Mouse (Mus musculus) liver, embryonic 16.5 days (tissue): ENCODE results near the gene Phf21a. TPM values are rescaled to one million over a fixed set of nuclear protein-coding genes. Genes with fewer than 3 reads are reported as not detected.

Experiments
- ATAC-seq: fragments of 200-750 bp; cut with Nextera tagmentation; 2 replicates; pipeline ENCODE4 v1.8.0; 2017; ENCODE audit warnings: low read depth, mild to moderate bottlenecking, moderate number of reproducible peaks, moderate library complexity
- H3K27ac ChIP-seq: fragments of 300-500 bp; sonication (generic); 2 replicates; pipeline ENCODE4 v1.5.1; 2014; ENCODE audit warnings: mild to moderate bottlenecking, low read length
- H3K27me3 ChIP-seq: fragments of 300-500 bp; sonication (generic); 2 replicates; pipeline ENCODE4 v1.6.1; 2014; ENCODE audit warnings: low read depth, low read length, mixed read lengths; ENCODE audit not compliant: control insufficient read depth, insufficient read depth
- H3K36me3 ChIP-seq: fragments of 300-500 bp; sonication (generic); 2 replicates; pipeline ENCODE4 v1.6.1; 2014; ENCODE audit warnings: mild to moderate bottlenecking; ENCODE audit not compliant: control insufficient read depth, insufficient read depth
- H3K4me1 ChIP-seq: fragments of 300-500 bp; sonication (generic); 2 replicates; pipeline ENCODE4 v1.6.1; 2014; ENCODE audit warnings: low read depth, low read length, mixed read lengths; ENCODE audit not compliant: control insufficient read depth
- H3K4me2 ChIP-seq: fragments of 300-500 bp; sonication (generic); 2 replicates; pipeline ENCODE4 v1.6.1; 2014; ENCODE audit warnings: low read depth, low read length, mixed read lengths
- H3K4me3 ChIP-seq: fragments of 300-500 bp; sonication (generic); 2 replicates; pipeline ENCODE4 v1.5.1; 2014; ENCODE audit warnings: low read depth, mild to moderate bottlenecking, low read length
- H3K9ac ChIP-seq: fragments of 300-500 bp; sonication (generic); 2 replicates; pipeline ENCODE4 v1.6.1; 2014; ENCODE audit warnings: low read depth, low read length
- H3K9me3 ChIP-seq: fragments of 300-500 bp; sonication (generic); replicated peaks from 2 replicates; pipeline ENCODE4 v1.6.1; 2016; ENCODE audit warnings: low read length; ENCODE audit not compliant: control insufficient read depth
- WGBS: fragments of 180-500 bp; shearing (Covaris S2); extraction: QIAGEN DNeasy Blood & Tissue Kit; methylation state at CpG from one replicate; pipeline ENCODE4 v1.1.7; 2014; ENCODE audit not compliant: insufficient replicate concordance; 5-methylcytosine and 5-hydroxymethylcytosine counted together
- polyA plus RNA-seq: library from polyadenylated mRNA; unstranded; fragments of >200 nt; fragmentation: Nextera tagmentation; extraction: Ambion mirVana; gene quantifications from 2 replicates; pipeline ENCODE4 v1.2.1, GENCODE M21; 2015

The Phf21a gene
- polyA plus RNA-seq, 1 experiment from 2014 or later, result 2.8 TPM

- no peak for ATAC-seq
- H3K9ac ChIP-seq, result no peak overlapping the region
- H3K4me1 ChIP-seq, result peaks cover 2% of the 10 kb centered on the region
- WGBS, result 29% methylated on average over 20 of the region's 20 CpGs
- H3K9me3 ChIP-seq, result no peaks in the 10 kb centered on the region
- peaks cover 30% of the 10 kb centered on the region for H3K27me3 ChIP-seq
- no peaks in the 10 kb centered on the region for H3K36me3 ChIP-seq
- no peak overlapping the region for H3K27ac ChIP-seq
- H3K4me2 ChIP-seq, result no peak overlapping the region
- no peak overlapping the region for H3K4me3 ChIP-seq
Measured at GRCm38 (mm10) chr2:92367383-92368029, 274.6 kb downstream of the Phf21a start.

- H3K27me3 ChIP-seq, result peaks cover 33% of the 10 kb centered on the region
- H3K4me1 ChIP-seq, result peaks cover 11% of the 10 kb centered on the region
- no peak for ATAC-seq
- 15% methylated on average over 19 of the region's 19 CpGs for WGBS
- H3K9ac ChIP-seq, result peak overlapping the region; percentile 58; the same call in 1 of the 2 replicates
- H3K4me2 ChIP-seq, result peak overlapping the region; percentile 57
- no peaks in the 10 kb centered on the region for H3K9me3 ChIP-seq
- no peaks in the 10 kb centered on the region for H3K36me3 ChIP-seq
- H3K4me3 ChIP-seq, result peak overlapping the region; percentile 58
- H3K27ac ChIP-seq, result no peak overlapping the region
Measured at GRCm38 (mm10) chr2:92370375-92370774, 277.5 kb downstream of the Phf21a start.

DNA sequence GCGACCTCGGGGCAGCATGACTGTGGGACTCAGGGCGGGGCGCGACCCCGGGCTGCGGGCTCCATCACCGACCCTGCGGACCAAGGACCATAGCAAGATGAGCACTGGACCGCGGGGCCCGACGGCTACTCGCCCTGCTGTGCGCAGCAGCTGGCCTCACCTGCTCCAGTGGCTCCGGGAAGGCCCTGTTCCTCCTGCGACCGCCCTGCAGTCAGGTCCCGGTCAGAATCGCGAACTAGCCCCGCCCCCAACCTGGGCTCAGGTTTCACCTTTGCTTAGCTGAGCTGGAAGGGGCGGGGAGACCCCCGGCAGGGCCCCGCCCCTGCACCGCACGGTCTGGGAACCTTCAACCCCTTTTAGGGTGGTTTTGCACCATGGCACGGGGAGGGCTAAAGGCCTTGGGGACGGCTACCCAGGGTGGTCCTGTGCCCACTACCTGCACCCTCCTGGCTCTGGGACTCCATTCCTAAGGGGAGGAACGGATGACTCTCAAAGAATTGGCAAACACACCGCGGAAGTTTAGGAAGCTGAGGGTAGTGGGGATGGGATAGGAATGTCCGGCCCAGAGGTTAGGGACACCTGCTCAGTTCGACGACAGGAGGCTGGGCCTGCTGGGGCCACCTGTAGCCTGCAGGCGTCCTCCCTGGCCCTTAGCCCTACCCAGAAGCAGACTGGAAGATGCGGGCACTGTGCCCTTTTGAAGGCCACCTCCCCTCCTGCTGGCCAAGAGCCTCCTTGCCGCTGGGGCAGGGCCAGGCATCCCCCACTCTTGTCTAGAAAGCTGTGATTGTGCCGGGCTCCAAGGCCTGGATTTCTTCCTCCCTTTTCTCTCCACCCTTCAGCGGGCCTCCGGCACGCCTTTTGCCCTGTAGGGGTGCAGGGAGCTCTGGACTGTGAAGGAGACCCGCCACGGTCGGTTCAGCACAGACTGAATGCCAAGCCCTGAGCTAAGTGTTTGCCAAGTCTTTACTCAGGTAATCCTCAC, 278.2 kb downstream of the Phf21a start:
- Histone ChIP-seq H3K4me1 (peaks cover 15% of the 10 kb centered on the region), H3K9me3 (no peaks in the 10 kb centered on the region), H3K4me3 (peak overlapping the region; percentile 58), H3K27ac (no peak overlapping the region), H3K36me3 (no peaks in the 10 kb centered on the region), H3K27me3 (peaks cover 33% of the 10 kb centered on the region), H3K4me2 (peak overlapping the region; percentile 57), H3K9ac (peak overlapping the region; percentile 58; the same call in 1 of the 2 replicates)
- ATAC-seq, result peak; percentile 25
- WGBS, result 9% methylated on average over 45 of the region's 45 CpGs

- no peaks in the 10 kb centered on the region for H3K36me3 ChIP-seq
- H3K9me3 ChIP-seq, result no peaks in the 10 kb centered on the region
- no peak overlapping the region for H3K27ac ChIP-seq
- ATAC-seq, result no peak
- peaks cover 33% of the 10 kb centered on the region for H3K27me3 ChIP-seq
- H3K4me1 ChIP-seq, result peaks cover 21% of the 10 kb centered on the region
- no peak overlapping the region for H3K4me3 ChIP-seq
- H3K9ac ChIP-seq, result no peak overlapping the region
- no peak overlapping the region for H3K4me2 ChIP-seq
- 52% methylated on average over 10 of the region's 10 CpGs for WGBS
Measured at GRCm38 (mm10) chr2:92371971-92372690, 279.2 kb downstream of the Phf21a start.

DNA sequence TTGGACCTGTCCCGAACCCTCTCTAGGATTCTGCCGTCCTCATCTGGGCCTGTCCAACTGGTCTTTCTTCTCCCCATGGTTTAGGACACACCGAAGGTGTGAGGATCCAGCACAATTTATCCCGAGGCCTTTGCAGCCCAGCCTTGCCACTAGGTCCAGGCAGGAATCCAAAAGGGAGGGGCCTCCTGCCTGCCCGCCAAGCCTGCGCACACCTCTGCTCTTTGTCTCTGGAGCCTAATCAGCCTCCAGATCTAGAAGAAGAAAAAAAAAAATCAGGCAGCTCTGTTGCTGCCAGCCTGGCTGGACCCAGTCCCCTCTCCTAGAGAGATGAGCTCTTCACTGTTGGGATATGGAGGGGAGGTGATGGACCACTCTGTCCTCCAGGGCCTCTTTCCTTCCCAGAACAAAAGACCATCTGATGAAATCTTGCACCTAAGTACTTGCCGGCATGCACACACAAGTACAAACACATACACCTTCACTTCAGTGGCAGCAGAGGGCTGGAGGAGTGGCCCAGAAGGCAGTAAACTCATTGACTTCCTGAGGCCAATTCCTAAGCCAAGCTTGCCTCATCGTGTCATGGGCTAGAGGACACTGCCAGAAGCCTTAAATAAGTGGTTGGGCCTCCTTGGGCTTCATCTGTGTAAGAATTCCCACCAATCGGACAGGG, 280.0 kb downstream of the Phf21a start:
- no peak overlapping the region for H3K4me3 ChIP-seq
- no peaks in the 10 kb centered on the region for H3K9me3 ChIP-seq
- H3K4me2 ChIP-seq, result no peak overlapping the region
- 0 out of 2 replicates have a peak, but pooled peaks cover 3% of the 10 kb centered on the region for H3K36me3 ChIP-seq
- WGBS, result 51% methylated on average over 9 of the region's 9 CpGs
- H3K27me3 ChIP-seq, result peaks cover 33% of the 10 kb centered on the region
- H3K9ac ChIP-seq, result no peak overlapping the region
- no peak overlapping the region for H3K27ac ChIP-seq
- peaks cover 21% of the 10 kb centered on the region for H3K4me1 ChIP-seq
- no peak for ATAC-seq

- ATAC-seq, result no peak
- H3K9me3 ChIP-seq, result no peaks in the 10 kb centered on the region
- H3K27me3 ChIP-seq, result peaks cover 33% of the 10 kb centered on the region
- H3K36me3 ChIP-seq, result peaks cover 5% of the 10 kb centered on the region
- no peak overlapping the region for H3K9ac ChIP-seq
- WGBS, result 58% methylated on average over 11 of the region's 11 CpGs
- H3K4me1 ChIP-seq, result peaks cover 21% of the 10 kb centered on the region
- H3K4me3 ChIP-seq, result no peak overlapping the region
- no peak overlapping the region for H3K27ac ChIP-seq
- no peak overlapping the region for H3K4me2 ChIP-seq
Measured at GRCm38 (mm10) chr2:92373437-92373813, 280.5 kb downstream of the Phf21a start.

GRCm38 (mm10) chr2:92374514-92374913, 281.6 kb downstream of the Phf21a start, which contains the start of the genes Pex16 and Large2:
Pex16 (plus strand) TSS chr2:92374676.
Large2 (minus strand) TSS chr2:92374869.
- peak; percentile 16; the same call in 1 of the 2 replicates for ATAC-seq
- H3K4me3 ChIP-seq, result peak within 1 kb of the TSS; percentile 93
- WGBS, result 1% methylated on average over 16 of the region's 16 CpGs

GRCm38 (mm10) chr2:92375099-92375623, 282.2 kb downstream of the Phf21a start:
- H3K27me3 ChIP-seq, result peaks cover 22% of the 10 kb centered on the region

More at GRCm38 (mm10) chr2:92374514-92374913, 281.6 kb downstream of the Phf21a start, which contains the start of the genes Pex16 and Large2:
- Histone ChIP-seq H3K4me1 (peaks cover 21% of the 10 kb centered on the region), H3K27ac (peak within 1 kb of the TSS; percentile 86), H3K9me3 (no peaks in the 10 kb centered on the region), H3K36me3 (peaks cover 16% of the 10 kb centered on the region), H3K27me3 (peaks cover 29% of the 10 kb centered on the region), H3K9ac (peak within 1 kb of the TSS; percentile 87), H3K4me2 (peak within 1 kb of the TSS; percentile 99)

More at GRCm38 (mm10) chr2:92375099-92375623, 282.2 kb downstream of the Phf21a start:
- ATAC-seq, result peak; percentile 93
- under 1% methylated on average over 29 of the region's 29 CpGs for WGBS
- Histone ChIP-seq H3K4me1 (peaks cover 21% of the 10 kb centered on the region), H3K27ac (peak overlapping the region; percentile 86), H3K9ac (peak overlapping the region; percentile 87), H3K4me2 (peak overlapping the region; percentile 99), H3K4me3 (peak overlapping the region; percentile 93), H3K36me3 (peaks cover 19% of the 10 kb centered on the region), H3K9me3 (no peaks in the 10 kb centered on the region)
